Mouse (Mus musculus) adrenal gland, adult 2 months (tissue): ENCODE measurements around the gene St8sia1. TPM values are rescaled to one million over a fixed set of nuclear protein-coding genes. Genes with fewer than 3 reads are reported as not detected.

Experiments
- DNase-seq: peaks from one replicate; pipeline ENCODE4 v3.0.0; 2021
- polyA plus RNA-seq: library from polyadenylated mRNA; depleted of rRNA; stranded (reverse); fragments of >200 nt; gene quantifications from 2 replicates; pipeline ENCODE4 v1.2.3, GENCODE M21; 2012
- total RNA-seq, 2 experiments: library from RNA; stranded (reverse); gene quantifications; 2 replicates each; pipeline ENCODE4 v1.2.3; 2021

The St8sia1 gene
- total and polyA plus RNA-seq, 3 experiments: 0.13 to 1.8 (median 0.43) TPM

DNA sequence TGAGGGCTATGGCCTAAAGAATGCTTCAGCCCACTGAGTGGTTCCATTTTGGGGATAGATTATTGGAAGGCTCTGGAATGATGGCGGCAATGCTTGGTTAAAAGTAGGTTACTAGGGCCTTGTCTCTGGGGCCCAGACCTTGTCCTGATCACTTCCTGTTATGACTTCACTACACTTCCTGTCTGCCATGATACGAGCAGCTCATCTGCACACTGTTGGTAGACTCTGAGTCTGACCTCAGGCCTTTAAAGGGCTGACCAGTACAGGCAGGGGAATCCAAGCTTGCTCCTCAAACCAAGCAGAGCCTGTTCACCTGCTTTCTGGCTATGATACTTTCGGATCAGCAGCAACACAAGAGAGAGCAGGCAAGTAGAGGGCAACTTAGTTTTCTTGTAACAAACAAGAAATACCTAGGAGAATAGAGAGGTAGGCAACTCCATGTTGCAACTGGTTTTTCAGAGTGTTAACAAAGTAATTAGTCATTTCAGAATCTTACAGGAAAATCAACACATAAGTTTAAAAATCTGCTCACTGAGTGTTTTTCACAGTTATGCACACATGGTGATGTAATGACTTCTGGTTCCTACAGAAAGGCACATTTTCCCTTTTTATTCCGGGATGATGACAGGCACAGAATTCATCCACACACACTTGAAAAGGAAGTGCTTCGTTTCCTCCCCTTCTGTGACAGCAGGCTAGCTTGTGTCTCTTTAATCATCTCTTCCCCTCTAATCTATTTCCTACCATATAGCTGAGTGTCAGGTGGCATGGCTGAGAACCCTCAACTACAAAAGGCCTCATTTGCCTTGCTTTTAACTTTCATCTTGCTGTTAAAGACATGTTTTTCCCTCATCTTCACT lies 55.1 kb downstream of the St8sia1 start:
- DNase-seq: no peak

DNA sequence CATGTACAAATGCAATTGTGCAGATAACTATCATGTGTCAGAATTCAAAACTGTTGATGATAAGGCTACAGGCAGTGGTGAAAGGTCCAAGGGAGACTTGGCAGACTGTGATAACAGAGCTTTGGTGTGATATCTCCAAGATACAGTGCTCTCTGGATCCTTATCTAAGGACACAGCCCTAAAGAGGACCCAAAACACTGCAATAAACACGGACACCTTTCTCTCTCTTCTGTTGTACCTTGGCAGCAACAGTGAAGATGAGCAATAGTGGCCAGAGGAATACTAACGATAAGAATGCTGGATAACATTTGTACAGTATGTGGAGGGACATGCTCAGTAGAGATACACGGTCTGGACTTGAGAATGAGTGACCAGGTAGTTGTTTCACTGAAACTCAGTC lies 55.8 kb downstream of the St8sia1 start:
- no peak for DNase-seq

DNA sequence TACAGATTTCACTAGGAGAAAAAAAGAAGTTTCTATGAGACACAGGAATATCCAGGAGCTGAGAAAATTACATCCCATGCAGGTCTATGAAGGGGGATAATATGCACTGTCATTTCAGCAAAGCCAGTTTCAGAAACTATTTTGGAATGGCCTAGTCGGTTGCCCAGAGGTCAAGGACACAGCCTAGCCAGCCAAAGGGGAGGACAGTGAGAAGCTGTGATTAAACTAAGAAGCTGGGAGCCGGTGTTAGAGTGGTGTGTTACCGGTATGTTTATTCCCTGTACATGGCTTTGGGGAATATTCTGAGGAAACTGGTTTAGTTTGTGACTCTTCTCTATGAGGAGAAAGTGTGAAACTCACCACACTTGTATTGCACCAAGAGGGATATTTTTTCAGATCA lies 68.9 kb downstream of the St8sia1 start:
- DNase-seq: peak; percentile 10

DNA sequence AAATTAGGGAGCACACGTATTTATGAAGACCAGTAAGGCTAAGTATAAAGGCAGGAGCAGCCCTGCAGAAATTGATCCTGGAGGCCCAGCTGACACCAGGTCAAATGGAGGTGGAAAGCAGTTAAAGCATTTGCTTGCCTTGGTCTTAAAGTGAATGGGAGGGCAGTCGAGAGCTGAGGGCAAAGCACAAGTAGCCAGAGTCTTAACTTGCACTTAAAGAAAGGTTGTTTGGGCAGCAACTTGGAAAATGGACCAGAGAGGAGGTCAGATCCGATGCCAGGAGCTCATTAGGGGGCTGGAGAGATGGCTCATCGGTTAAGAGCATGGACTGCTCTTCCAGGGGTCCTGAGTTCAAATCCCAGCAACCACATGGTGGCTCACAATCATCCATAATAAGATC lies 70.5 kb downstream of the St8sia1 start:
- DNase-seq: no peak

DNA sequence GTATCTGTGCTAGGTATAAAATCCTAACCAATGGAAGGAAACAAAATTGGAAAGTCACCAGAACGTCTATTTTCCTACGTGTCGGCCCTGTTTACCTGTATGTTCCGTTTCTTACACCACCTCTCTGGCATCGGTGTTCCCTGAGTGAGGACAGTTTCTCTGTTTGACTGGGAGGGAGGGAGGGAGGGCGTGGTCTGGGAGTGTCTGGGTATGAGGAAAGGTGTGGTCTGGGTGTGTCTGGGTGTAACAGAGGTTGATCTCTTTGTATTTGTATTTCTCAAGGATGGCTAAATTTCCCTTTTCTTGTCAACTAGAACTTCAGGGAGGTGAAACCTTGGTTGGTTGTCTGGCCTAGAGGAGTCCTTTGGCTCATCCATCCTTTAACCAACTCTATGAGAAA lies 73.9 kb downstream of the St8sia1 start:
- DNase-seq: no peak

DNA sequence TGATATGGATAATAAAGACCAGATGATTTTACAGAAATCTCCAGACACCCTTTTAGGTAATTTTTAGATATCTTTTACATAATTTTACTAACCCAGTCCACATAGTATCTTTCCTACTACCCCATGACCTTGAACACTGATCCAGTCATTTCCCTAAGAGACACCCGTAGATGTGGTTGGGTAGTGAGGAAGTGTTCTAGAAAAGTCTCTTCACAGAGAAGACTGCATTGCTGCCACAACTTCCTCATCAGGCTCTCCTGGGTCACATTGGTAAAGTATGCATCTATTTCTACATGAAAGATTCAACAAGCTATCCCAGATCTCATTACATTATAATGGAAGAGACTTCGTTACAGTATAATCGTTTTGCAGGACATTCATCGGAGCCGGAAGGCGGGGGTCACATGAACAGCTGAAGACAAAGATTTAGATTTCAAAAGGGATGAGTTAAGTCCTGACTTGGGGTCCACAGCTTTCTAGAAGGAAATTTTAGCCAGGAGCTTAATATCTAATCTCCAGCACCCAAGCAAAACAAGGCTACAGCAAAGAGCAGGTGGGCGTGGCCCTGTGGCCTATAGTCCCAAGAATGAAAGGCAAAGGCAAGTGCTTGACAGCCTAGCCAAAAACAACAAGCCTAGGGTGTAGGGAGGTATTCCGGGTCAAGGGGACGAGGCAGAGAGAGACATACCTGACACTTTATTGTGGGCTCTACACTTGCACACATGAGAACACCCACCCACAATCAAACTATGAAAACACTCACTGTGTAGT lies 75.1 kb downstream of the St8sia1 start:
- DNase-seq: no peak

DNA sequence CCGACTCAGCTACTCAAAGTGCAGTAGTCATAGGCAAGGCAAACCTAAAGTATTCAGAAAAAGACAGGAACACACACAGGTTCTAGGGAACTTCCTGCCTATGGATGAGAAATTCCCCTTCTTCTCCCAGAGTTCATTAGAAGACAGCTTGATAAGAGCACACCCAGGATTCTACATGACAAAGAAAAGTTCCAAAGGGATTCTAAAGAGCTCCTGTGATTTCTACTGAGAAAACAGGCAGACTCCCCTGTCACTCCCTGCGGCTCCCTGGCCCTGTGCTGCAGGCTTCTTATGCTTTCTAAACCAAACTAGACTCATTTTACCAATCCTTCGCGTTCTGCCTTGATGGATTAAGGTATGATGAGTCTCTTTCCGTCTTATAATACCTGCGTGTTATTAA lies 75.9 kb downstream of the St8sia1 start:
- no peak for DNase-seq

DNA sequence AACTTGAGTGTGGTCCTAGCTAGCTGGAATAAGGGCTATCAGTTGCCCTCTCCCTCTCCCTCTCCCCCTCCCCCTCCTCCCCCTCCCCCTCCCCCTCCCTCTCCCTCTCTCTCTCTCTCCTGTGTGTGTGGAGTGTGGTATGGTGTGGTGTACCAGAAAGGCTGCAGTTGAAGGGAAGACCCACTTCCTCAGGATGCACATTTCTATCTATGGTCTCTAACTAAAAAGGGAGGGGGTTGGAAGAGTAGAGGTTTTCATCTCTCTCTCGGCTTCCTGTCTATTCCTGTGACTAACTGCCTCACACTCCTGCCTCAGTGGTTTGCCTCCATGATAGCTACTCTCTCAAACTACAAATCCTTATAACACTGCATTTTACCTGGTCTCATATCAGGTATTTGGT lies 76.9 kb downstream of the St8sia1 start:
- DNase-seq: no peak

DNA sequence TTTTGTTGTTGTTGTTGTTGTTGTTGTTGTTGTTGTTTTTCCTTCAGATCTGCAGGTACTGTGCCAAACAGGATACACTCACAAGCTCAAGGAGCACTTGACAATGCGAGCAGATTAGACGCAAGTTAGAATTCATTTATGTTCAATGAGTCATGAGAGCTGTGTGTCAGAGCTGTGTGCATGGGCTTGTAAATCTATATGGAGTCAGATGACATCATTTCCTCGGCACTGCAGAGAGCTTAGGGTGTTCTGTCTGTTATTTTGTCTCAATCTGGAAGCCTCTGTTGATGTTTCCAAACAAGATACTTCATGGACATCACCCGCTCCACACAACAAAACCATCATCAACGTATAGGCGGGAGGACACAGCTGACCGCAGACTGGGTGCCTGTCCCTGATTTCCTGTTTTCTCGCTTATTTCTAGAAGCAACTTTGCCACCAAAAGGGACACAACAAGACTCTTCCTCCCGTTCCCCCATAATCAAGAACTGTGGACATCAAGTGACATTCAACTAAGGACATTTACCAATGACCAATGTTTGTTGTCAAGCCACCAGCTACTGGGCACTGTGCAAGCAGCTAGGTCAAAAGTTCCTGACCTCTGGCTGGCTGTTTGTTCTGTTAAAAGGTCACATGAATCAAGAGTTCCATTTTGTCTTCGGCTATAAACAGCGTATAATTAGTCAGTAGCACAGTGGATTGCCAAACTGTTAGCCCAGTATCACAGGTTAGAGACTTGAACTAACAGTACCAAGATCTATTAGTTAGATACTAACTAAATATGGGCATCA lies 78.7 kb downstream of the St8sia1 start:
- DNase-seq: no peak

DNA sequence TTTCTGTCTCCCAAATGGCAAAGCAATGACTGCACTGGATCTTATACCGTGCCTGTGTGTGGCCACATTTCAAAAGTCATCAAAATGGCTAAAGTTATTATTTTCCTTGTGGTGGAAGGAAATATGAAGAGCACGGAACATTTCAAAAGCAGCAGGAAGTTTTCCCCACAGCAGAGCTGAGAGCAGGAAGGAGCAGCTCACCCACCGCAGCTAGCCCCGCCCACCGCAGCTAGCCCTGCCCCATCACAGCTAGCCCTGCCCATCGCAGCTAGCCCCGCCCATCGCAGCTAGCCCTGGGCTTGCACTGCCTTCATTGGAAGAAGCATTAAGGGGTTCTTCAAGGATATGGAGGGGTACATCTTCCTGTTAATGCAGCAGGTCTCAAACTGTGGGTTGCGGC lies 80.1 kb downstream of the St8sia1 start:
- DNase-seq: no peak

DNA sequence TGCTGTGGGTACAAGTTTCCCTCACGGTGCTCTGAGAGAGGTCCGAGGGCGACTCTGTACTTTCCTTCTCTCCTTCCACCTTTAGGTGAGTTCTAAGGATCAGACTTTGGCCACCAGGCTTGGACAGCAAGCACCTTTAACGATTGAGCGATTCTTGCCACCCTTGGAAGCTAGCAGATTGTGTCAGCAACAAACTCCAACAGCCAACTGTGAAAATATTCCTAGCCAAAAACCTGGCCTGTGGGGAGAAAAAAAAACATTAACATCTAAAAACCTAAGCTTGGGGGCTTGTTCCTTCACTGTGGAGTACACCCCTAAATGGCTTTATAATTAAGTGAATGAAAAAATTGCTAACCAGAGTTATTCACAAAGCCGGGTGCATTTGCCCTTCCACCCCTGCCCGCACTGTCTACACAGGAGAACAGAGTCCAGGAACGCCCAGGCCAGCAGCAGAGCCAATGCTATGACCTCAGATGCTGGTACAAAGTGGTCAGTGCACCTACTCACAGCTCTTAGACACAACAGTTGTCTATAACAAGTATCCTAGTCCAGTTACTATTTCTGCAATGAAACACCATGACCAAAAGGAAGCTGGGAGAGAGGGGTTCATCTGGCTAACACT lies 83.3 kb downstream of the St8sia1 start:
- DNase-seq: no peak

DNA sequence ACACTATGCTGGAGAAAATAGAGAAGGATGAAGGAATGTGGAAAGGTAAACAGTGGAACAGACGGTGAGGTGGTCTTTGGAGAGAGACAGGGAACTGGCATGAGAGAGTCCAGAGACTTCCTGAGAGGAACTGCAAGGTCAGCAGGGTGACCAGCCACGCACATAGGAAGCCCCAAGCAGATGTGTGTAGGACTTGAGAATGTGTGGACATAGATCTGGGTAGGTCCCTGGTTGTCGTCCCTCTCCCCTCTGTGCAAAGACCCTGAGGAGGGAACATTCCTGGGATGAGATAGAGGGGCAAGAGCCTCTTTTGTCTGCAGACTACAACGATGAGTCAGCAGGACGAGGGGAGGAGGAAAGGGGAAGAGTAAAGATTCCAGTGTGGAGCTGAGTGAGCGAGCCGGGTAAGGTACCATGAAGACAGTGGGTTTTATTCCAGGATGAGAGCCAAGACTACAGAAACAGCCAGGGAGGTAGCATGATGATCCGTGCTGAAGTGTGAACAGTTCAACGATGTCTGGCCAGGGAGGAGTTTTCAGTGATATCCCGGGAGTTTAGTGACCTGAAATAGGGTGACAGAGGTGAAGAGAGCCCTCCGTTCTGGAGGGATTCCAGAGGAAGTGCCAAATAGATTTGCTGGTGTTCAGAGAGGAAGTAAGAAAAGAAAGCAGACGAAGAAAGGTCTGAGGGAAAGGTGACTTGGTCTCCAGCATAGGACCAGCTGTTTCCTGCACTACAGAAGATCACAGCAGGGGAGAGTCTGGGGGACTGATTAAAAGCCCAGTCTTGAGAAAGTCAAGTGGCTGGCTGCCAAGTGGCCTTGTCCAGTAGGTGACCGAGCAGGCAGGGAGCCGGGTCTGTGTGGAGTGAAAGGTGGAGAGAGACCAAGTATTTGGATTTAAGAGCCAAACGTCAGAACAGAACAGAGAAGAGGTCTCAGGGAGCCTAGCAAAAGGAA lies 85.2 kb downstream of the St8sia1 start:
- peak; percentile 61 for DNase-seq

DNA sequence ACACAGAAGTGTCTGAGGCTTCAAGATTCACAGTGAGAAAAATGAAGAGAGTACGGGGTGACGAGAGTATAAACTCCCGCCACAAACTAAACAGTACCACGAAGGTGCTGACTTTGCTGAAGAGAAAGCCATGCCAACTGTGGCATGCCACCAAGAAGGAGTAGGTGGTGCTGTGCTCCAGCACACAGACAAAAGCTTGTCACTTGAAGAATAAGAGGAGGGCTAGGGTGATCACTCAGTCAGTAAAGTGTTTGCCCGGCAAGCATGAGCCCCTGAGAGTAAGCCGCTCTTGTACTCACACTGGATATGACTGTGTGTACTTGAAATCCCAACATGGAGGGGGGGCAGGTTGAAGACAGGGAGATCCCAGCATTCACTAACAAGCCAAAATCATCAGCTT lies 87.0 kb downstream of the St8sia1 start:
- no peak for DNase-seq

DNA sequence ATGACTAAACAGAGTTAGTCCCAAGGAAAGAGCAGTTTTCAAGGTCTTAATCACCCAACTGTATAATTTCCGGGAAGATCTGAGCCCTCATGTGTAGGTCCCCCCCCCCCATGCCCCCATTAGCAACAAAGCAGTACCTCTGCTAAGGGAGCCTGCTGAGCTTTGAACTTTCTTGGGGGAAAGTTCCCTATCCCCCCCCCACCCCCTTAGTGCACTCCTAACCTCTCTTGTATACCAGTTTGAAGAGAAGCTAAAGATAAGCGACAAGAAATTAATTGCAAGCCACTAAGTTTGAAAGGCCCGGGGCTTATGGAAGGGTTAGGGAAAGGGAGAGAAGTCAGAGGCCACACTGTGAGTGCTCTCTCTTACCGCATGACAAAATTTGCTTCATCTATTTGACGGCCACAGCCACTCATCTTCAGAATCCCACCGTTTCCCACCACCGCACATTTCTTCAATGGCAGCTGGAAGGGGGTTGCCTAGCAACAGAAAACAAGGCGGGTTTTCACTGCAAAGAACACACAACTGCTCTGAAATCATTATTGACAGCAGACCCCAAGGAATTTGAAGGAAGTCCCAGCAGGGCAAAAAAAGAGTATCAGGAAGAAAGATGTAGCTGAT lies 87.9 kb downstream of the St8sia1 start:
- no peak for DNase-seq

DNA sequence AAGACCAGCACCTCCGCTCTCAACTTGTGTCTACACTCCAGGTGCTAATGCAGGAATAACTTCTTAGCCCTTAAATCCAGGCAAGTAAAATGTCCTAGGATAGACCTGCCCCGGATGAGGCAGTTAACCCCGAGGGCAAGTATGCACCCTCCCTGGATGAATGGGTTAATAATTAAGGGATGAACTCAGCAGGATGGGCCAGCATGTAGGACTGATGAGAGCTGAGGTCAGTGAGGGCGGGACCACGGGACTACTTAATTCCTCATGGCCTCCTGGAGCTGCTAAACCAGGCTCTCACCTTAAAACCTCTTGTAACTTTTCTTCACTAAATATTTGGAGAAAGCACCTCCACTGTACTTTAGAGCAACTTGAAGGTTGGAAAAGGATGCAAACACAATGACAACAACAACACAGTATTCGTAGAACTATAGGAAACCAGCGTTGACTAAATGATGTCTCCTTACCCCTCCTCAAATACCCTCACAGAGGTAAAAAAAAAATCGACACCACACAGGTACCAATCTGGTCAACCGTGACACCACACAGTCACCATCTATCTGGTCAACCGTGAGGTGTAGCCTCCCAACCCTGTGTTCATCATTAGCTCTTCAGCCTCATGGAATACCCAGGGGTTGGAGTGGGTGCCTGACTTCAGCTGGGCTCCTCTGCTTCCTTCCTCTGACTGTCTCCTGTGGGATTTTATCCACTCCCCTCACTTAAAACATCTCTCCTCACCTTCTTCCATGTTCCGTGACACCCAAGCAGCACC lies 90.3 kb downstream of the St8sia1 start:
- no peak for DNase-seq

DNA sequence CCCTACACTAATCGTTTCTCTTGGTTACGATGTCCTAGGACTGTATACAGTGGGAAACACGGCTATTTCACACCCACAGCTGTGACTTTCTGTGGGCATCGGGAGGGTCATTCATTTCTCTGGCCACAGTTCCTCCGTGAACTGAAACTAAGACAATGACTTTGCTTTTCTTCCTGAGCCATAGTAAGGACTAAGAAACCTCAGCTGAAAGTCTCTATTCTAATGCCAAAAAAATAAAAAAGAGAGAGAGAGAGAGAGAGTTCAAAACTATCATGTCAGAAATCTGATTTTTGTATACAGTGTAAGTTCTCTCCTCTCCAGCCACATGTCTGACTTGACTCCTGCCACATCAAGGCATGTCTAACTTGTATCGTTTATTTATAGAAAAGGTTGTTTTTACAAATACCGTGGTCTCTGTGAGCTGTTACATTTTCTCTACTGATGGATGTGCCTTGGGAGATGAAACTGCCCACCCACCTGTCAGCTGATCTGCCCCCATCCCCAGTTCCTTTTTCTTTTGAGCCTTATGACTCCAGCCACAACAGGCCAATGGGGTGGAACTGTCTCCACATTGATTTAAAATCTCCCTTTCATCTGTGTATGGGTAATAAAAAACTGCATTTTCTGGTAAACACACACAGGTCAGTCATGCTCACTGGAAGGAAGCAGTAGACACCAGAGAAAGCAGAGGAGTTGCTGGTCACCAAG lies 94.4 kb downstream of the St8sia1 start:
- DNase-seq: no peak

DNA sequence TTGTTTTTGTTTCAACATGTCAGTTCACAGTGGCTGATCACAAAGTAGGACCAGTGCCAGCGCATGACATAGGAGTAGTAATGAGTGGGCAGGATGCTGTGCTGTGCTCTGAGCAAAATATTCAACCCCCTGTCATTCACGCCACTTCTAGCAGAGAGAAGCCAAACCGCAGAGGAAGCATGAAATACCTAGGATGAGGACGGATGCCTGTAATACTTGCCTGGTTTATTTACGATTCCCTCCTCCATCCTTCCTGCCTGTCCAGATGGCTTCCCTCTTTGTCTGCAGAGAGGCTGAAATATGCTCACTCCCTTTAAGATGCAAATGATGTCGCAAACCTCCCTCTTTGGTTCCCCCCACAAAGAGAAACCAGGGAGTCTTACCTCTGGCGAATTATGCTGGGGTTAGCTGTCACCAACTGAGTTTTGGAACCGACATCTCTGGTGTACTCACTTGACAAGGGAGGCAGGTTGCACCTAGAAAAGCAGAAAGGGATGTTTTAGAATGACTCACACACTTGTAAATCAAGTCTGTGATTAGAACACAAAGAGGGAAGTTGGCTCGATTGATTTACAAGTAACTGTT lies 96.7 kb downstream of the St8sia1 start:
- no peak for DNase-seq

DNA sequence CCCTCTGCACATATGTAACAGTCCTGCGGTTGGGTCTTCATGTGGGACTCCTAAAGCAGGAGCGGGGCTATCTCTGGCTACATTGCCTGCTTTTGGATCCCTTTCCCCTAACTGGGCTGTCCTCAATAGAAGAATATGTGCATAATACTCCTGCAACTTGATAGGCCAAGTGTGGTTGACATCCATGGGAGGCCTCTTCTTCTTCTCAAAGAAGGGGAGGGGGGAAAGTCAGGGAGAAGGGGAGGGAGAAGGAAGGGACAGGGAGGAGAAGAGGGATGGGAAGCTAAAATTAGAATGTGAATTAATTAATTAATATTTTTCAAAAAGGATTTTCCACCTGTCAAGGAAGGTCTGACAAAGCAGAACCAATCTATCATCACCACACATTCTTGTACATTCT lies 97.2 kb downstream of the St8sia1 start:
- no peak for DNase-seq

DNA sequence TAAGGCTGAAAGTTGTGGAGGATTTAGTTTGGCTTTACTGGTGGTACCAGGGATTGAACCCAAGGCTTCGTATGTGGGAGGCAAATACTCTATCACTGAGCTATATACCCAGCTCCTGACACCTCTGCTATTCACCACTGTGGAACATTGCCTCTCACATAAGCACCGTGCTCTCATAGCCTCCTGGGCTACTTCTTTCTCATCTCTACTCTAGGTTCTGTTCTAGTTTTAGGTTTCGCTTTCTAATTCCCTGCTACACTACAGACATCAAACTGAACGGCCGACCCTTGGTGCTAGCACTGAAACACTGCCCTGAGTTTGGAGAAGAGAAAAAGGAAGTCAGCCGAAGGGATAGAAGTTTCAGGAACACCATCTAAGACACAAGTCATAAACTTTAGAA lies 99.1 kb downstream of the St8sia1 start:
- no peak for DNase-seq
